Mouse (Mus musculus): ENCODE results near the gene Fam189a1. TPM values are rescaled to one million over a fixed set of nuclear protein-coding genes. Genes with fewer than 3 reads are reported as not detected.

The Fam189a1 gene
- polyA plus RNA-seq, 1 experiment = 17.1 TPM

DNA sequence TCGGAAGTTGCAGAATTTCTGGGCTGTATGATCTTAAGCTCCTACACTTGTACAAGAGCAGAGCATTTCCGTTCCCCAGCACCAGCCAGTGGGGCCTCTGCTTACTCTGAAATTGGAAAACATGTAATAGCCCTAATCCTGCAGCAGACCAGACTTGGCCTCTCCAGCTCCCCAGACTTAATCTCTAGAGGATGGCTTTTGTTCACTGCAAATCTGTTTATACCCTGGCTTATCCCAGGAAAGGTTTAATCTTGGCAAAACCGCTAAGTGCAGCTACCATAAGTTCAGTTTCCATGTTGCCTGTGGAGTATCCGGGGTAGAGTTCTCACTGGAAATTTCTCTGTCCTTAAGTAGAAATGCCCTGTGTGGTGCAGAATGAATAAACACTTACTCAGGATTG, 448.2 kb downstream of the Fam189a1 start:
- DNase-seq = no peak
- WGBS = 80% methylated on average over 4 of the region's 4 CpGs
- TF ChIP-seq POLR2A (IDR thresholded peaks at IDR 0.05; ENCODE audit: borderline replicate concordance, insufficient read depth, low read length) (no peak), CTCF (IDR thresholded peaks at IDR 0.05; ENCODE audit: borderline replicate concordance, insufficient read depth, low read depth, low read length) (no peak)
- Histone ChIP-seq H3K4me1 (ENCODE audit: control insufficient read depth, insufficient read depth, low read length) (peaks cover 3% of the 10 kb centered on the region; the same call in 1 of the 2 replicates), H3K27ac (ENCODE audit: insufficient read depth, low read length) (no peak overlapping the region), H3K4me3 (replicated peaks; ENCODE audit: insufficient read depth, low read depth, low read length) (no peak overlapping the region), H3K27me3 (ENCODE audit: control insufficient read depth, insufficient read depth, low read length) (no peaks in the 10 kb centered on the region)
